In the genomic region with DNA sequence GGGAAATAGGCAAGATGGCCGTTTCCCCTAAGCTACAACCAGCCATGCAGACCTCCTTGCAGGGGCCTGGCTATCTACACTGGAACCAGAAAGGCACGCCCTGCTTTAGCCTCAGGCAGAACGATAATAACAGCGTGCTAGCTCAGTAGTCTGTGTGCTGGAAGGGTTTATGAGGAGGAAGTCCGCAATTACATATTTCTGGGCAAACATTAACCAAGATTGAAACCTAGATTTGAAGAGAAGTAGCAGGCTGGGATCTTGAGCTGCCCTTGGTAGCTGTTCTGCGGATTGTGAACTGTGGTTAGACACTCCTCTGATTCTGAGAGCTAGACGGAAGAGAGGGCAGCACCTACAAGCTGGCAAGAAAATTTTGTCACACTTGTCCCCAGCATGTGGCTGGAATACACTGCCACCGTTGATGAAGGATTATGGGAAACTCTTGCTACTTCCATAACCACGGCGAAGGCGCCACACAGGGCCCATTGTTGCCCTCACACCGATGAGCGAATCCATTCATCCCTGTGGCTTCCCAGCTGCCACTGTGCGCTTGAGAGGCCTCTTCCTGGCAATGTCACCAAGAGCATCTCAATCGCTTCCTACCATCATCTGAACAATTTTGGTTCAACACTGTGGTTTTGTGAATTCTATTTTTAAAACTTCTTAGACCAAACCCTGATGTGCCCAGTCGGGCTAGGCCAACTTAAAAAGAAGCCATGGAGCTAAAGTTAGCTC, we compare ENCODE assay signal across 7 mouse cellular contexts. TPM values are rescaled to one million over a fixed set of nuclear protein-coding genes. Genes with fewer than 3 reads are reported as not detected.
DNase-seq lines count a peak whose midpoint lies in the region; ATAC-seq and TF ChIP-seq lines count a peak whose summit lies in the region.

No protein-coding gene starts in this region.

- peak overlapping the region; percentile 94 for H3K27ac ChIP-seq in intestine, embryonic 16.5 days (ENCODE audit: low read length)
- peak overlapping the region; percentile 55 for H3K27ac ChIP-seq in liver, postnatal 0 days (ENCODE audit: low read depth)

- H3K36me3 ChIP-seq in intestine, embryonic 16.5 days (ENCODE audit: control insufficient read depth, insufficient read depth, low read length), result no peaks in the 10 kb centered on the region
- no peaks in the 10 kb centered on the region for H3K36me3 ChIP-seq in liver, postnatal 0 days (replicated peaks; ENCODE audit: insufficient read depth, low read length)

- H3K27me3 ChIP-seq in intestine, embryonic 16.5 days (replicated peaks; ENCODE audit: control insufficient read depth, insufficient read depth, low read length), result no peaks in the 10 kb centered on the region
- no peaks in the 10 kb centered on the region for H3K27me3 ChIP-seq in liver, postnatal 0 days (ENCODE audit: insufficient read depth, low read length)

- no peaks in the 10 kb centered on the region for H3K9me3 ChIP-seq in intestine, embryonic 16.5 days (ENCODE audit: control insufficient read depth, low read length)
- H3K9me3 ChIP-seq in liver, postnatal 0 days (ENCODE audit: low read length), result no peaks in the 10 kb centered on the region

- peak; percentile 100 for ATAC-seq in intestine, embryonic 16.5 days
- ATAC-seq in liver, postnatal 0 days, result peak; percentile 85

- H3K4me1 ChIP-seq in intestine, embryonic 16.5 days (ENCODE audit: control insufficient read depth, insufficient read depth, low read length), result peaks cover 11% of the 10 kb centered on the region; the same call in 1 of the 2 replicates
- peaks cover 10% of the 10 kb centered on the region for H3K4me1 ChIP-seq in liver, postnatal 0 days (ENCODE audit: insufficient read depth)

- peak; percentile 74 for DNase-seq in urinary bladder, postnatal 14 days (ENCODE audit: low spot score)
- no peak for DNase-seq in urinary bladder, postnatal 25 days (ENCODE audit: low spot score)
- DNase-seq in liver, postnatal 0 days, result no peak
- DNase-seq in embryo, embryonic 9.5 days (ENCODE audit: extremely low spot score), result no peak
- no peak for DNase-seq in testis, postnatal 10 days (ENCODE audit: low spot score)
- DNase-seq in urinary bladder, adult 2 months (ENCODE audit: low spot score), result no peak

- WGBS in intestine, embryonic 16.5 days, result 63% methylated on average over 16 of the region's 16 CpGs
- 42% methylated on average over 16 of the region's 16 CpGs for WGBS in liver, postnatal 0 days (ENCODE audit: insufficient replicate concordance)

- no peak for TF ChIP-seq EP300 in liver, postnatal 0 days (IDR thresholded peaks at IDR 0.05; ENCODE audit: low read depth)

- peak overlapping the region; percentile 4; the same call in 1 of the 2 replicates for H3K4me2 ChIP-seq in intestine, embryonic 16.5 days (ENCODE audit: low read depth, low read length)
- H3K4me2 ChIP-seq in liver, postnatal 0 days (ENCODE audit: low read depth, low read length), result no peak overlapping the region

- TF ChIP-seq CTCF in liver, postnatal 0 days (IDR thresholded peaks at IDR 0.05; ENCODE audit: low read depth), result no peak

- no peak overlapping the region for H3K4me3 ChIP-seq in intestine, embryonic 16.5 days (ENCODE audit: low read length)
- no peak overlapping the region for H3K4me3 ChIP-seq in liver, postnatal 0 days (ENCODE audit: low read depth, low read length)

- 0 out of 2 replicates have a peak overlapping the region, but pooled peaks have one; percentile 34 for H3K9ac ChIP-seq in intestine, embryonic 16.5 days (ENCODE audit: low read depth, low read length)
- no peak overlapping the region for H3K9ac ChIP-seq in liver, postnatal 0 days (replicated peaks)

RNA-seq across cellular contexts. Expression of gene Gm5148, which starts 23.9 kb away (rescaled TPM):
- polyA plus RNA-seq in intestine, embryonic 16.5 days (2015; fragmentation: Nextera tagmentation; extraction: Ambion mirVana), result 4.0 and 5.9 TPM in 2 replicates
- 3.0 and 4.1 TPM in 2 replicates for polyA plus RNA-seq in liver, postnatal 0 days (2015; fragmentation: Nextera tagmentation; extraction: Ambion mirVana)
- 5.0 and 6.5 TPM in 2 replicates for polyA plus RNA-seq in urinary bladder, adult 2 months (2012; rRNA removed)
